Mouse (Mus musculus): ENCODE results near the gene Ugt1a9.
A peak's percentile ranks its signal among the peaks of the same experiment; 100 is the strongest.

GRCm38 (mm10) chr1:88205294-88205922, 134.8 kb downstream of the Ugt1a9 start, which contains the start of gene Dnajb3:
- no peak for TF ChIP-seq CTCF (IDR thresholded peaks at IDR 0.05; ENCODE audit: low read depth, low read length)
- peak; percentile 25 for TF ChIP-seq POLR2A (IDR thresholded peaks at IDR 0.05; ENCODE audit: insufficient read depth, low read length)

All from ES-Bruce4 (cell line).